Mouse (Mus musculus) adrenal gland, adult (tissue): ENCODE data around the gene Pfkm.
A peak's percentile ranks its signal among the peaks of the same experiment; 100 is the strongest.

Source experiments
- DNase-seq, 2 experiments: peaks; one replicate each; pipeline ENCODE4 v3.0.0; 2022 to 2023; ENCODE audit warnings: low spot score in 1 of 2; ENCODE audit not compliant: inconsistent age in 2 of 2

Pfkm gene

GRCm38 (mm10) chr15:98167645-98168621 lies 75.5 kb downstream of the Pfkm start:
- peak; percentile 79 to 92 for DNase-seq

GRCm38 (mm10) chr15:98168622-98169004 lies 76.2 kb downstream of the Pfkm start:
- no peak for DNase-seq

GRCm38 (mm10) chr15:98170365-98170764 lies 78.0 kb downstream of the Pfkm start:
- no peak for DNase-seq

GRCm38 (mm10) chr15:98170917-98171316 lies 78.5 kb downstream of the Pfkm start:
- no peak for DNase-seq

- no peak for DNase-seq
Measured at GRCm38 (mm10) chr15:98172113-98172512, 79.7 kb downstream of the Pfkm start.

GRCm38 (mm10) chr15:98173821-98174220 lies 81.4 kb downstream of the Pfkm start:
- peak in 1 of 2 experiments; percentile 82 for DNase-seq

GRCm38 (mm10) chr15:98177320-98177719 lies 84.9 kb downstream of the Pfkm start:
- DNase-seq: no peak

GRCm38 (mm10) chr15:98180567-98181131 lies 88.3 kb downstream of the Pfkm start:
- peak in 1 of 2 experiments; percentile 37 for DNase-seq

GRCm38 (mm10) chr15:98181132-98181711 lies 88.8 kb downstream of the Pfkm start:
- DNase-seq: peak; percentile 95 to 97
